Mouse (Mus musculus) left cerebral cortex, adult 6 months (tissue): ENCODE data around the gene Unc119. TPM values are rescaled to one million over a fixed set of nuclear protein-coding genes. Genes with fewer than 3 reads are reported as not detected.

ENCODE experiments used
- long read RNA-seq, 2 experiments: library from polyadenylated mRNA; unstranded; transcript quantifications; one replicate each; pipeline ENCODE4 v2.0.0; 2019 to 2020
- polyA plus RNA-seq: library from polyadenylated mRNA; unstranded; fragments of <200 nt; fragmentation: Nextera tagmentation; gene quantifications from 2 replicates; pipeline ENCODE4 v1.2.3, GENCODE M21; 2021

Unc119 gene
- 7.4 and 56.0 TPM in 2 replicates for polyA plus RNA-seq
- long read RNA-seq, experiment 1, transcript Unc119-201 (5 exons, 1,329 nt), result major isoform, 8 of 13 reads
- long read RNA-seq, experiment 1, partial matches to known transcripts, result 1 of 13 reads
- long read RNA-seq, experiment 1, other reads (novel, unspliced or antisense), result 2 of 13 reads
- long read RNA-seq, experiment 2, partial matches to known transcripts, result 4 of 6 reads
- long read RNA-seq, experiment 2, other reads (novel, unspliced or antisense), result 0 of 6 reads

DNA sequence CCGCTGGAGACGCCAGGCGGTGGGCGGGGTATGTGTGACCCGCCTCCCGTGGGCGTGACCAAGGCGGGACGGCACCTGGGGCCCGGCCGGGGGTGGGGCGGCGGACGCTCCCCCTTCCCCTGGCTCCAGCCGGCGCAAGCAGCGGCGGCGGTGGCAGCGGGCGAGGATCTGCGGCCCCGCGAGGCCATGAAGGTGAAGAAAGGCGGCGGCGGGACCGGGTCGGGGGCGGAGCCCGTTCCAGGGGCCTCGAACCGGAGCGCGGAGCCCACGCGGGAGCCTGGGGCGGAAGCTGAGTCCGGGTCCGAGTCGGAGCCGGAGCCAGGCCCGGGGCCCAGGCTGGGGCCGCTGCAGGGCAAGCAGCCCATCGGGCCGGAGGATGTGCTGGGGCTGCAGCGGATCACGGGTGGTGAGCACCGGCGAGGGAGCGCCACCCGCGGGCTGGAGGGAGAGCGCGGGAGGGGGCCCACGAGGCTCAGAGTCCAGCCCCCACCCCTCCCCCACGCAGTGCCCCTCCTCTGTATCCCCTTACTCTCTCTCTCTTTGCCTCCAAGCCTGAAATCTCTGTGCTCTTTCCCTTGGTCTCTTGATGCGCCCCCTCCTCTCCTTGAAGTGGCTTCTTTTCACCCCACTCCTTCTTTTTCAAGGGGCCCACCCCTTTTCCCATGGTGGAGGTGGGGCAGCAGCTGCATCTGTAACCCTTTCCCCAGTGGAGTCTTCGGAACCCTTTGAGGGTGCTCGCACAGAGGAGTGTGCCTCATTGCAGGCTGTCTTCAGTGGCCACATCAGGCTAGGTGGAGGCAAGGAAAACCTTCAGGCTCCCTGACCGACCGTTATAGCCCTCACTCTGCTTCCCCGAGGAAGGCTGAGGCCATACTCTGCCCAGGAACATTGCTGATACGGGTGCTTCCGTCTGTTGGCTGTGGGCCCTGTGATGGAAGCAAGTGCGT, at the start of gene Unc119:
Gene Unc119 (plus strand): TSS at position 102 of the 947 bp plus-strand sequence.

GRCm38 (mm10) chr11:78301357-78302084, 41.8 kb upstream of the Unc119 start, which contains the start of gene Spag5:
Gene Spag5, plus strand, starts transcription at chr11:78301529.

GRCm38 (mm10) chr11:78322860-78323259, 20.4 kb upstream of the Unc119 start, which contains the start of gene Aldoc:
Gene Aldoc, plus strand, starts transcription at chr11:78322968.

GRCm38 (mm10) chr11:78327634-78328511, 15.4 kb upstream of the Unc119 start, which contains the start of gene Pigs:
Gene Pigs, plus strand, starts transcription at chr11:78328415.

GRCm38 (mm10) chr11:78386508-78387043, 43.3 kb downstream of the Unc119 start, which contains the start of gene Foxn1:
Gene Foxn1, minus strand, starts transcription at chr11:78386558.

Other genes with a start within 250 kb of the Unc119 start
- gene Fam222b, start 248.8 kb upstream of the Unc119 start, polyA plus RNA-seq, result 8.8 and 12.2 TPM in 2 replicates
- gene Traf4, start 177.9 kb upstream of the Unc119 start, polyA plus RNA-seq, result 3.4 and 8.9 TPM in 2 replicates
- 1.9 TPM in 2 replicates for gene Nek8, start 166.8 kb upstream of the Unc119 start, polyA plus RNA-seq
- 38.5 and 43.5 TPM in 2 replicates for gene Tlcd1, start 166.8 kb upstream of the Unc119 start, polyA plus RNA-seq
- gene Rpl23a, start 159.9 kb upstream of the Unc119 start, polyA plus RNA-seq, result 870 and 1,461 TPM in 2 replicates
- gene Rab34, start 155.1 kb upstream of the Unc119 start, polyA plus RNA-seq, result 14.8 and 17.6 TPM in 2 replicates
- 5.5 and 6.3 TPM in 2 replicates for gene Proca1, start 150.1 kb upstream of the Unc119 start, polyA plus RNA-seq
- gene Sdf2, start 97.7 kb upstream of the Unc119 start, polyA plus RNA-seq, result 129 and 164 TPM in 2 replicates
- gene Supt6, start 97.5 kb upstream of the Unc119 start, polyA plus RNA-seq, result 11.8 and 13.1 TPM in 2 replicates
- gene 2610507B11Rik, start 81.7 kb upstream of the Unc119 start, polyA plus RNA-seq, result 46.6 and 50.5 TPM in 2 replicates
- gene BC030499, start 52.6 kb upstream of the Unc119 start, polyA plus RNA-seq, result 2.7 and 2.8 TPM in 2 replicates
- 1.7 TPM in 2 replicates for gene Spag5, start 42.0 kb upstream of the Unc119 start, polyA plus RNA-seq
- 1,417 and 1,712 TPM in 2 replicates for gene Aldoc, start 20.5 kb upstream of the Unc119 start, polyA plus RNA-seq
- 53.9 and 59.8 TPM in 2 replicates for gene Pigs, start 15.1 kb upstream of the Unc119 start, polyA plus RNA-seq
- not detected in 2 replicates for gene Foxn1, start 43.1 kb downstream of the Unc119 start, polyA plus RNA-seq
- not detected in 2 replicates for gene Slc13a2, start 78.7 kb downstream of the Unc119 start, polyA plus RNA-seq
- 12.3 and 16.4 TPM in 2 replicates for gene Slc46a1, start 122.2 kb downstream of the Unc119 start, polyA plus RNA-seq
- gene Sarm1, start 154.3 kb downstream of the Unc119 start, polyA plus RNA-seq, result 16.2 and 17.2 TPM in 2 replicates
- 50.1 and 59.0 TPM in 2 replicates for gene Vtn, start 155.6 kb downstream of the Unc119 start, polyA plus RNA-seq
- gene Sebox, start 160.0 kb downstream of the Unc119 start, polyA plus RNA-seq, result 1.9 and 2.2 TPM in 2 replicates
- 61.9 and 65.7 TPM in 2 replicates for gene Tmem199, start 168.7 kb downstream of the Unc119 start, polyA plus RNA-seq
- gene Poldip2, start 168.7 kb downstream of the Unc119 start, polyA plus RNA-seq, result 155 and 159 TPM in 2 replicates
- 16.2 and 24.4 TPM in 2 replicates for gene Tnfaip1, start 192.8 kb downstream of the Unc119 start, polyA plus RNA-seq
- gene Ift20, start 192.9 kb downstream of the Unc119 start, polyA plus RNA-seq, result 185 and 201 TPM in 2 replicates
- gene Tmem97, start 207.3 kb downstream of the Unc119 start, polyA plus RNA-seq, result 40.5 and 42.6 TPM in 2 replicates